Mouse (Mus musculus) kidney, adult 2 months (tissue): ENCODE results near the gene Bgn.

Experiments used
- CTCF ChIP-seq: fragments of 200-500 bp; conservative IDR thresholded peaks from 2 replicates; pipeline ENCODE4 v1.5.1; 2011; ENCODE audit warnings: low read depth, mild to moderate bottlenecking, control low read depth, low read length, moderate library complexity, mixed read lengths; ENCODE audit not compliant: insufficient read depth, insufficient read length
- POLR2A ChIP-seq: fragments of 200-500 bp; IDR thresholded peaks from one replicate; pipeline ENCODE4 v1.6.1; 2011; ENCODE audit warnings: low read depth, low read length, control low read depth

DNA sequence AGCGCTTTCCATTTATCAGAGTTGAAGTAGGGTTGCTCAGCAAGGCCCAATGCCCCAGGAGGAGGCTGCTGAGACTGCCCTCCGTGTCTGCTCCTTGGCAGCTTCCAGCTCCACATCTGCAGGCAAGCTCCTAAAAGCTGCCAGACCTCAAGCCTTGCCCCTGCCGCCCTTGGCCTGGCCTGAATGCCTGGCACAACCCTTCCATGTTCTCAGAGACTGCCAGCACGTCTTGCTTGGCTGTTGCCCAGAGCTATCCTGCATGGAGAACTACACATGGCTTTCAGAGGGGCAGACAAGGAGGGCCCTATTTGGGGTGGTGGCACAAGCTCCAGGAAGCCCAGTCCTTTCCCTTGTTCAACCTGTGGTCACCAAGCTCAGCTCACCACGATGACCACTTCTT, 3.5 kb downstream of the Bgn start:
- TF ChIP-seq CTCF (no peak), POLR2A (no peak)
